13 mouse cellular contexts compared by ENCODE assay signal in the genomic region with DNA sequence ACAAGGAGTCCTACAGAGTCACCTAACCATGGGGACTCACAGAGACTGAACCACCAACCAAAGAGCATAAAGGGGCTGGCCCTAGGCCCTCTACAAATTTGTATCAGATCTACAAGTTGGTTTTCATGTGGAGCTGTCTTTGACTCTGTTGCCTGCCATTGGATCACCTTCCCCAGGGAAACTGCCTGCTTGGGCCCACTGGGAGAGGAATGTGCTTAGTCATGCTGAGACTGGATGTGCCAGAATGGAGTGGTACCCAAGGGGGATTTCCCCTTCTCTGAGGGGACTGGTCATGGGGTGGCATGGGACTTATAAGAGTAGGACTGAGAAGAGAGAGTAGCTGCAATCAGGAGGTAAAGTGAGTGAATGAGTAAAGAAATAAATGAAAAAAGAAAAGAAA.
"Had no signal": no experiment of that assay in that cellular context is flagged by ENCODE, and none has a peak within 500 bp of the region (broad histone marks: within the 10 kb centered on the region; RNA-seq: fewer than 3 reads in every experiment).

No protein-coding gene starts in this region.

- H3K36me3 ChIP-seq: limb, embryonic 15.5 days; liver, embryonic 13.5 days; lung, embryonic 15.5 days; midbrain, embryonic 12.5 days; neural tube, embryonic 12.5 days had no signal

- ATAC-seq: liver, postnatal 0 days had no signal

- DNase-seq: kidney, adult 8-10 months; kidney, postnatal 25 days; liver, embryonic 13.5 days; liver, postnatal 0 days; lung, postnatal 14 days; retina, postnatal 1 day; thymus, postnatal 4 days had no signal

- H3K9ac ChIP-seq: limb, embryonic 15.5 days; liver, embryonic 13.5 days; liver, postnatal 0 days; lung, embryonic 15.5 days; midbrain, embryonic 12.5 days; neural tube, embryonic 12.5 days had no signal

- H3K27ac ChIP-seq: left cerebral cortex, adult 2 months; limb, embryonic 15.5 days; liver, embryonic 13.5 days; lung, embryonic 15.5 days; macrophage; midbrain, embryonic 12.5 days; neural tube, embryonic 12.5 days had no signal

- H3K27me3 ChIP-seq: limb, embryonic 15.5 days; liver, embryonic 13.5 days; lung, embryonic 15.5 days; midbrain, embryonic 12.5 days; neural tube, embryonic 12.5 days had no signal

- H3K4me3 ChIP-seq: left cerebral cortex, adult 2 months; limb, embryonic 15.5 days; liver, embryonic 13.5 days; lung, embryonic 15.5 days; midbrain, embryonic 12.5 days; neural tube, embryonic 12.5 days had no signal

- H3K9me3 ChIP-seq: limb, embryonic 15.5 days; liver, embryonic 13.5 days; lung, embryonic 15.5 days; midbrain, embryonic 12.5 days; neural tube, embryonic 12.5 days had no signal

- H3K4me2 ChIP-seq: limb, embryonic 15.5 days; liver, embryonic 13.5 days; lung, embryonic 15.5 days; midbrain, embryonic 12.5 days; neural tube, embryonic 12.5 days had no signal

- H3K4me1 ChIP-seq: limb, embryonic 15.5 days; liver, embryonic 13.5 days; lung, embryonic 15.5 days; midbrain, embryonic 12.5 days; neural tube, embryonic 12.5 days had no signal
